Mouse (Mus musculus): ENCODE data around the gene Cdh4. TPM values are rescaled to one million over a fixed set of nuclear protein-coding genes. Genes with fewer than 3 reads are reported as not detected.

The Cdh4 gene
- 0.16 and 0.28 TPM in 2 replicates for polyA plus RNA-seq (2015; fragmentation: Nextera tagmentation; extraction: Ambion mirVana)

- H3K9me3 ChIP-seq (replicated peaks): no peaks in the 10 kb centered on the region
- H3K4me1 ChIP-seq (replicated peaks): no peaks in the 10 kb centered on the region
- peak within 1 kb of the TSS; percentile 68 for H3K4me2 ChIP-seq
- H3K27ac ChIP-seq: no peak within 1 kb of the TSS
- no peaks in the 10 kb centered on the region for H3K36me3 ChIP-seq
- peak within 1 kb of the TSS; percentile 50 for H3K4me3 ChIP-seq (replicated peaks)
- DNase-seq (no peak), ATAC-seq (ENCODE audit: low read depth) (peak; percentile 34; the same call in 1 of the 2 replicates)
- no peak within 1 kb of the TSS for H3K9ac ChIP-seq
- WGBS (ENCODE audit: insufficient replicate concordance): under 1% methylated on average over 40 of the region's 40 CpGs
- peaks cover 55% of the 10 kb centered on the region for H3K27me3 ChIP-seq
These were observed at the start of gene Cdh4 for GRCm38 (mm10) chr2:179442191-179442540. Gene Cdh4 (plus strand): TSS chr2:179442431.

GRCm38 (mm10) chr2:179395442-179395841, 46.8 kb upstream of the Cdh4 start:
- H3K9ac ChIP-seq: no peak overlapping the region
- no peak overlapping the region for H3K4me2 ChIP-seq
- WGBS (ENCODE audit: insufficient replicate concordance): 52% methylated on average over 5 of the region's 5 CpGs
- H3K27ac ChIP-seq: no peak overlapping the region
- H3K4me3 ChIP-seq (replicated peaks): no peak overlapping the region
- H3K27me3 ChIP-seq: no peaks in the 10 kb centered on the region
- H3K36me3 ChIP-seq: no peaks in the 10 kb centered on the region
- H3K9me3 ChIP-seq (replicated peaks): peaks cover 6% of the 10 kb centered on the region; the same call in 1 of the 2 replicates
- no peaks in the 10 kb centered on the region for H3K4me1 ChIP-seq (replicated peaks)
- ATAC-seq (ENCODE audit: low read depth) (no peak), DNase-seq (no peak)

GRCm38 (mm10) chr2:179399645-179400249, 42.5 kb upstream of the Cdh4 start:
- Histone ChIP-seq H3K36me3 (no peaks in the 10 kb centered on the region), H3K4me3 (replicated peaks) (no peak overlapping the region), H3K4me2 (no peak overlapping the region), H3K9ac (no peak overlapping the region), H3K4me1 (replicated peaks) (no peaks in the 10 kb centered on the region), H3K27me3 (no peaks in the 10 kb centered on the region), H3K27ac (no peak overlapping the region), H3K9me3 (replicated peaks) (peaks cover 5% of the 10 kb centered on the region; the same call in 1 of the 2 replicates)
- 69% methylated on average over 14 of the region's 14 CpGs for WGBS (ENCODE audit: insufficient replicate concordance)
- ATAC-seq (ENCODE audit: low read depth) (no peak), DNase-seq (no peak)

GRCm38 (mm10) chr2:179410866-179411561, 31.2 kb upstream of the Cdh4 start:
- H3K27ac ChIP-seq: no peak overlapping the region
- no peak overlapping the region for H3K4me2 ChIP-seq
- H3K4me3 ChIP-seq (replicated peaks): no peak overlapping the region
- 42% methylated on average over 8 of the region's 8 CpGs for WGBS (ENCODE audit: insufficient replicate concordance)
- DNase-seq: no peak
- H3K4me1 ChIP-seq (replicated peaks): no peaks in the 10 kb centered on the region
- H3K9me3 ChIP-seq (replicated peaks): peaks cover 2% of the 10 kb centered on the region
- H3K9ac ChIP-seq: no peak overlapping the region
- no peaks in the 10 kb centered on the region for H3K36me3 ChIP-seq
- H3K27me3 ChIP-seq: no peaks in the 10 kb centered on the region
- ATAC-seq (ENCODE audit: low read depth): no peak

- 68% methylated on average over 2 of the region's 2 CpGs for WGBS (ENCODE audit: insufficient replicate concordance)
- DNase-seq: no peak
- H3K9me3 ChIP-seq (replicated peaks): peaks cover 9% of the 10 kb centered on the region
These were observed 29.3 kb upstream of the Cdh4 start for GRCm38 (mm10) chr2:179412966-179413365.

GRCm38 (mm10) chr2:179414253-179414652, 28.0 kb upstream of the Cdh4 start:
- Histone ChIP-seq H3K9me3 (replicated peaks) (peaks cover 9% of the 10 kb centered on the region), H3K4me1 (replicated peaks) (no peaks in the 10 kb centered on the region), H3K27ac (no peak overlapping the region), H3K27me3 (no peaks in the 10 kb centered on the region), H3K4me3 (replicated peaks) (no peak overlapping the region), H3K9ac (no peak overlapping the region), H3K4me2 (no peak overlapping the region), H3K36me3 (no peaks in the 10 kb centered on the region)
- DNase-seq (no peak), ATAC-seq (ENCODE audit: low read depth) (no peak)
- WGBS (ENCODE audit: insufficient replicate concordance): 72% methylated on average over 11 of the region's 11 CpGs

More at GRCm38 (mm10) chr2:179412966-179413365, 29.3 kb upstream of the Cdh4 start:
- no peak overlapping the region for H3K4me3 ChIP-seq (replicated peaks)
- no peaks in the 10 kb centered on the region for H3K27me3 ChIP-seq
- no peak for ATAC-seq (ENCODE audit: low read depth)
- no peak overlapping the region for H3K4me2 ChIP-seq
- H3K4me1 ChIP-seq (replicated peaks): no peaks in the 10 kb centered on the region
- H3K27ac ChIP-seq: no peak overlapping the region
- no peak overlapping the region for H3K9ac ChIP-seq
- H3K36me3 ChIP-seq: no peaks in the 10 kb centered on the region

- Histone ChIP-seq H3K9me3 (replicated peaks) (peaks cover 13% of the 10 kb centered on the region), H3K4me1 (replicated peaks) (no peaks in the 10 kb centered on the region), H3K9ac (no peak overlapping the region), H3K4me2 (no peak overlapping the region), H3K36me3 (no peaks in the 10 kb centered on the region), H3K27me3 (no peaks in the 10 kb centered on the region), H3K4me3 (replicated peaks) (no peak overlapping the region), H3K27ac (no peak overlapping the region)
- 80% methylated on average over 9 of the region's 9 CpGs for WGBS (ENCODE audit: insufficient replicate concordance)
- ATAC-seq (ENCODE audit: low read depth) (no peak), DNase-seq (no peak)
These were observed 27.5 kb upstream of the Cdh4 start for GRCm38 (mm10) chr2:179414704-179415103.

GRCm38 (mm10) chr2:179415892-179416403, 26.3 kb upstream of the Cdh4 start:
- Histone ChIP-seq H3K4me2 (no peak overlapping the region), H3K27ac (no peak overlapping the region), H3K4me1 (replicated peaks) (no peaks in the 10 kb centered on the region), H3K27me3 (no peaks in the 10 kb centered on the region), H3K9me3 (replicated peaks) (peaks cover 13% of the 10 kb centered on the region), H3K9ac (no peak overlapping the region), H3K4me3 (replicated peaks) (no peak overlapping the region), H3K36me3 (no peaks in the 10 kb centered on the region)
- WGBS (ENCODE audit: insufficient replicate concordance): 67% methylated on average over 8 of the region's 8 CpGs
- ATAC-seq (ENCODE audit: low read depth) (no peak), DNase-seq (no peak)

GRCm38 (mm10) chr2:179416587-179417227, 25.5 kb upstream of the Cdh4 start:
- peaks cover 15% of the 10 kb centered on the region for H3K9me3 ChIP-seq (replicated peaks)
- WGBS (ENCODE audit: insufficient replicate concordance): 73% methylated on average over 16 of the region's 16 CpGs
- no peak overlapping the region for H3K9ac ChIP-seq
- no peaks in the 10 kb centered on the region for H3K27me3 ChIP-seq
- H3K27ac ChIP-seq: no peak overlapping the region
- no peak overlapping the region for H3K4me3 ChIP-seq (replicated peaks)
- DNase-seq (no peak), ATAC-seq (ENCODE audit: low read depth) (no peak)
- H3K4me2 ChIP-seq: no peak overlapping the region
- no peaks in the 10 kb centered on the region for H3K36me3 ChIP-seq
- no peaks in the 10 kb centered on the region for H3K4me1 ChIP-seq (replicated peaks)

- ATAC-seq (ENCODE audit: low read depth): no peak
- Histone ChIP-seq H3K4me1 (replicated peaks) (no peaks in the 10 kb centered on the region), H3K36me3 (no peaks in the 10 kb centered on the region), H3K9ac (no peak overlapping the region), H3K4me2 (no peak overlapping the region), H3K9me3 (replicated peaks) (0 out of 2 replicates have a peak, but pooled peaks cover 11% of the 10 kb centered on the region), H3K27ac (no peak overlapping the region), H3K27me3 (no peaks in the 10 kb centered on the region), H3K4me3 (replicated peaks) (no peak overlapping the region)
- DNase-seq: no peak
- WGBS (ENCODE audit: insufficient replicate concordance): 48% methylated on average over 3 of the region's 3 CpGs
These were observed 16.6 kb upstream of the Cdh4 start for GRCm38 (mm10) chr2:179425602-179426001.

GRCm38 (mm10) chr2:179428889-179429288, 13.3 kb upstream of the Cdh4 start:
- Histone ChIP-seq H3K27me3 (no peaks in the 10 kb centered on the region), H3K4me2 (no peak overlapping the region), H3K9ac (no peak overlapping the region), H3K4me1 (replicated peaks) (no peaks in the 10 kb centered on the region), H3K9me3 (replicated peaks) (0 out of 2 replicates have a peak, but pooled peaks cover 5% of the 10 kb centered on the region), H3K4me3 (replicated peaks) (no peak overlapping the region), H3K36me3 (no peaks in the 10 kb centered on the region), H3K27ac (no peak overlapping the region)
- DNase-seq: no peak
- no peak for ATAC-seq (ENCODE audit: low read depth)
- whole genome bisulfite sequencing (ENCODE audit: insufficient replicate concordance): 65% methylated on average over 3 of the region's 3 CpGs

All from liver, embryonic 13.5 days (tissue).